Mouse (Mus musculus) mature B cell (primary cell): ENCODE results near the gene Gpr139.

Experiments used
- in situ Hi-C: fragments of 300-500 bp; cut with MboI; formaldehyde crosslinking; loops from 2 replicates; pipeline ENCODE4 v1.14.3; 2019

The Gpr139 gene

DNA sequence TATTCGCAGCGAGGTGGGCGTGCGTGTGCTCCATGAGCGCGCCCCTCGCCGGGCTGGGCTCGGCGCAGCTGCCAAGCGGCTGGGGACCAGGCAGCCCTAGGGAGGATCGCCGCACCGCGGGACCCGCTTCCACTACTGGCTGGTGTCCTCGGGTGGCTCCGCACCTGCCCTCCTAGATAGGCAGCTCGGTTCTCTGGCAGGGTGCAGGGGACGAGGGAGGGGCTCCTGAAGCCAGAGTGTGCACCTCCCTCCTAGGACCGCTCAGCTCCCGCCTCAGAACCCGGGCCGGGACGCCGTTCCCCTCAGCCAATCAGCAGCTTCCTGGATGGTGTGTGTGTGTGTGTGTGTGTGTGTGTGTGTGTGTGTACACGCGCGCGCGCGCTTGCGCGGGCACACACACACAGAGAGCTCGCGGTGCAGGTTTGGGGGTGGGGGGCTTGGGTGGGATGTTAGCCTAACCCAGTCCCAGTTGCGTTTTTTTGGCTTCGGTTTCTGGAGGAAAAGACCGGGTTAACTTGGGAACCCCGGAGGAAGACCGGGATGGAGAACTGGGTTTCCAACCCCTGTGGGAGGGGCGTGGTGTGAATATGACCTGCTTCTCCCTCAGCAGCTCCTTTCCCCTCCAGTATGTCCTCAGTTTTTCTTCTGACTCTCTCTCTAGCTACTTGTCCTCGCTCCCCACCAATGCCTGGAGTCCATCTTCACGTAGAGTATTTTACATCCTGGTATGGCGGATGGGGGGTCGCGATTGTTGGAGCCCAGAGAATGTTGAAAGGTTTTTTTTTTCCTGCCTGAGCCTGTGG is at the start of gene Gpr139:
TSS of gene Gpr139 (minus strand) at position 263 of the 803 bp plus-strand sequence.
- in situ Hi-C loops, result no loop called here

DNA sequence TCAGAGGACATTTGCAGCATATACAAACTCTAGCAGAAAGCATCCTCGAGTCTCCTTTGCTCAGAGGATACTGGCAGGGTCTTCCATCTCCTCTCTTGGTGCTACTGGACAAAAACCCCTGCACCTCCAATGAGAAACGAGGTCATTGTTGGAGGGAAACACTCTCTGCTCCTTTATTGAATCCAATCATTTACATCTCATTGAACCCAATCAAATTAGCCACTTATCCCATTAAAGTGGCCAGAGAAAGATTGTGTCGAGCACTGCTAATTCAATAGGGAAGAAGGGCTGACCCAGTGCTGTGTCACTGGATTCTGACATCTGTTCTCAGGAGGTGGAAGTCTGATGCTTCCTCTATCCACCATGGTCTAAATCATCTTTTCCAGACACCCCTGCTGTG is 46.6 kb upstream of the Gpr139 start:
- in situ Hi-C loops, result no loop called here

DNA sequence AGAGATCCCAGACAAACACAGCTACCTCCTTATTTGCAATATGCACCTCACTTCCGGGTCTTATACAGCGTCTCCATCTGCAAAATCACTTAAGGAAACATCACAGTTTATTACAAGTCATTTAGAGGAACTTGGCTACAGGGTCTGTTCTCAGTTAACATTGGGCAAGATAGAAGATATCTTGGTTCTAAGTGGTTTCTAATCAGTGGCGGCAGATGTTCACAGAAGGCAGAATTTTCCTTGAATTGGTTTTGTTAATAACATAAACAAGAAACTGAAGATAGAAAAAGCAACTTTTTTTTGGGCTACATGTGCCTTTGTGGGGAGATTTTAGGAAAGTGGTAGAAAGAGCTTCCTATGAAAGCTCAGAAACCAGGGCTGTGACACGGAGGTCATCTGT is 38.3 kb upstream of the Gpr139 start:
- in situ Hi-C loops, result no loop called here

- in situ Hi-C loops, result no loop called here
Observed at GRCm38 (mm10) chr7:119219121-119219520, 34.7 kb upstream of the Gpr139 start.

GRCm38 (mm10) chr7:119207251-119207650 is 22.8 kb upstream of the Gpr139 start:
- in situ Hi-C loops, result no loop called here

GRCm38 (mm10) chr7:119186374-119186773 is 2.0 kb upstream of the Gpr139 start:
- in situ Hi-C loops, result no loop called here

GRCm38 (mm10) chr7:119185181-119185940 is 958 bp upstream of the Gpr139 start:
- in situ Hi-C loops, result no loop called here

GRCm38 (mm10) chr7:119181053-119181452 is 3.4 kb downstream of the Gpr139 start:
- in situ Hi-C loops, result no loop called here

DNA sequence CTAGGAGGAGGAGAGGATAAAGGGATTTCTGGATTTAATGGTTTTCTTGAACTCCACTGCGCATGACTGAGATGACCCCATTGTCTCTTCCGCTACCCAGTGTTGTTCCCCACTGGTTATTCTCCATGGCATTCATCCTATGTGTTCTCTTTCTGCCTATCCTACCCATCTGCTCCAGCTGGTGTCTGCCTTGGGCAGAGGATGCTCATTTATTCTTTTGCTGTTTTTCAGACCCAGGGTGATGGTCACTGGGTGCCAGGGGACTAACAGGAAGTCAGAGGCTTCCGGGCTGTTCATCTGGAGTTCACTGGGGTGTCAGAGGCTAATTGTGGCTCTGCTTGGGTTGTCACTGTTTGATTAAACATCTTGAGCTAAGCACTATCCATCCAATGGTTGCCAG is 24.4 kb downstream of the Gpr139 start:
- in situ Hi-C loops, result no loop called here

DNA sequence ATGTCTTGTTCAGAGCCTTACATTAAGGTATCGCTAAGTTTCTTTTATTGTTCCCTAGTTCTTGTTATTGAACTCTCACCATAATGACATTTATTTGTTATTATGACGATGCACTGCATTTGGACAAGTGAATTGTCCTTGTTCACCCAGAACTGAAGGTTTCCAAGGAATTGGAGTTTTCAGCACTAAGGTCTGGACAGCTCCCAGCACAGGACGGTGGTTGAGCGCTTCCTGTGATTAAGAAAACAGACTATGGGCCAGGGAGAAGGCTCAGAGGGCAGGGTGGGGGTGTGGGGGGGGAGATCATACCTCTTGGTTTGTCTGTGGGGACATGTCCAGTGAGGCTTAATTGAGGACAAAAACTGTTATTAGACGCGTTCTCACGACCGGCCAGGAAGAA is 72.6 kb downstream of the Gpr139 start:
- in situ Hi-C loops, result no loop called here

GRCm38 (mm10) chr7:119105878-119106277 is 78.5 kb downstream of the Gpr139 start:
- in situ Hi-C loops, result no loop called here

DNA sequence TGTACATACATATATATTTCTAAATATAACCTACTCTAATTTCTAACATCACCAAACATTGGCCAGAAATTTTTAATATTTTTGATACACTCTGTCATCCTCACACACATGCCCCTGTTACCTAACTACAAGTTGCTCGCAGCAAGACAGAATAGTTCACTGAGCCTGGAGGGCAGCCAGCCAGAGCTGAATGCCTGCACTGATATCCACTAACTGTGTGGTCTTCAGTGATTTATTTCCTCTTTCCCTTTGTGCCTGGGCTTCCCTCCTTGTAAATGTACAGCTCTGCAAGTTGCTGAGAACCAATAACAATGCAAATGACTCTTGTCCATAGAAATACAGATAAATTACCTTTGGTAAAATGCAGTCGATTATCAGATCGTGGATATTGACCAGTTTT is 87.8 kb downstream of the Gpr139 start:
- in situ Hi-C loops, result no loop called here
